Mouse (Mus musculus) hindbrain, embryonic 10.5 days (tissue): ENCODE data around the gene Apex2. TPM values are rescaled to one million over a fixed set of nuclear protein-coding genes. Genes with fewer than 3 reads are reported as not detected.

Source experiments
- DNase-seq: peaks from one replicate; pipeline ENCODE4 v3.0.0-alpha.2; 2017; ENCODE audit warnings: low spot score
- H3K27ac ChIP-seq: fragments of 300-500 bp; sonication (generic); 2 replicates; pipeline ENCODE4 v1.5.1; 2016; ENCODE audit warnings: mild to moderate bottlenecking, moderate library complexity
- H3K27me3 ChIP-seq: fragments of 300-500 bp; sonication (generic); 2 replicates; pipeline ENCODE4 v1.6.1; 2016; ENCODE audit warnings: mild to moderate bottlenecking; ENCODE audit not compliant: poor library complexity, insufficient read depth, severe bottlenecking
- H3K36me3 ChIP-seq: fragments of 300-500 bp; sonication (generic); 2 replicates; pipeline ENCODE4 v1.6.1; 2016; ENCODE audit warnings: mild to moderate bottlenecking, moderate library complexity
- H3K4me1 ChIP-seq: fragments of 300-500 bp; sonication (generic); replicated peaks from 2 replicates; pipeline ENCODE4 v1.6.1; 2016; ENCODE audit warnings: mild to moderate bottlenecking
- H3K4me3 ChIP-seq: fragments of 300-500 bp; sonication (generic); 2 replicates; pipeline ENCODE4 v1.5.1; 2016; ENCODE audit warnings: mild to moderate bottlenecking, moderate library complexity
- H3K9me3 ChIP-seq: fragments of 300-500 bp; sonication (generic); 2 replicates; pipeline ENCODE4 v1.6.1; 2016; ENCODE audit warnings: mild to moderate bottlenecking, moderate library complexity
- WGBS: fragments of 180-500 bp; shearing (Covaris S2); methylation state at CpG from one replicate; pipeline ENCODE4 v1.1.7; 2016; 5-methylcytosine and 5-hydroxymethylcytosine counted together
- polyA plus RNA-seq: library from polyadenylated mRNA; unstranded; fragments of >200 nt; fragmentation: Nextera tagmentation; extraction: Ambion mirVana; gene quantifications from 2 replicates; pipeline ENCODE4 v1.2.1, GENCODE M21; 2016

The Apex2 gene
- polyA plus RNA-seq, 1 experiment from 2014 or later: 27.2 TPM

DNA sequence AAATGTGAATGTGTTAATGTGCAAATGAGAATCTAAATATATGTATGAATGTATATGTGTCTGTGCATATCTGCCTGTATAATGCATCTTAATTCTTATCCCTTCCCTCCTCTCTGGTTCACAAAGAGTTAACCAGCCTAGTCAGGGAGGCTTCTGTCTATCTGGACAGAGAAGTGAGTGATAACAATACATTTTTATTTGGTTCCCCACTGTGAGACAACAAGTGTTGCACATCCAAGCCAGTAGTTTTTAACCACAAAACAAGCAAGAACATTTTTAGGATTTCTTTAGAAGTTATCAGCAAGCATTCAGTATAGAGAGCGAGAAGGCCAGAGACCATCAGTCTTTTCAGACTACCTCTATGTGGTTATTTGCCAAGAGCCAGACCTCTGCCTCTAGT lies 118.3 kb downstream of the Apex2 start:
- 95% methylated on average over 1 of the region's 1 CpGs for WGBS
- H3K4me1 ChIP-seq: no peaks in the 10 kb centered on the region
- no peak for DNase-seq
- H3K27me3 ChIP-seq: no peaks in the 10 kb centered on the region
- H3K36me3 ChIP-seq: no peaks in the 10 kb centered on the region
- no peak overlapping the region for H3K4me3 ChIP-seq
- no peak overlapping the region for H3K27ac ChIP-seq
- no peaks in the 10 kb centered on the region for H3K9me3 ChIP-seq

Other genes with a start within 250 kb of the Apex2 start
- gene Tmem29, start 130.7 kb downstream of the Apex2 start, polyA plus RNA-seq: 39.1 and 45.3 TPM in 2 replicates
- gene Alas2, start 42.5 kb downstream of the Apex2 start, polyA plus RNA-seq: 52.9 and 66.4 TPM in 2 replicates
- gene Pfkfb1, start 1.6 kb downstream of the Apex2 start, polyA plus RNA-seq: 5.7 and 8.1 TPM in 2 replicates
- gene Tro, start 67.7 kb upstream of the Apex2 start, polyA plus RNA-seq: 37.8 and 38.9 TPM in 2 replicates
- 303 and 398 TPM in 2 replicates for gene Maged2, start 224.5 kb upstream of the Apex2 start, polyA plus RNA-seq